In the genomic region with DNA sequence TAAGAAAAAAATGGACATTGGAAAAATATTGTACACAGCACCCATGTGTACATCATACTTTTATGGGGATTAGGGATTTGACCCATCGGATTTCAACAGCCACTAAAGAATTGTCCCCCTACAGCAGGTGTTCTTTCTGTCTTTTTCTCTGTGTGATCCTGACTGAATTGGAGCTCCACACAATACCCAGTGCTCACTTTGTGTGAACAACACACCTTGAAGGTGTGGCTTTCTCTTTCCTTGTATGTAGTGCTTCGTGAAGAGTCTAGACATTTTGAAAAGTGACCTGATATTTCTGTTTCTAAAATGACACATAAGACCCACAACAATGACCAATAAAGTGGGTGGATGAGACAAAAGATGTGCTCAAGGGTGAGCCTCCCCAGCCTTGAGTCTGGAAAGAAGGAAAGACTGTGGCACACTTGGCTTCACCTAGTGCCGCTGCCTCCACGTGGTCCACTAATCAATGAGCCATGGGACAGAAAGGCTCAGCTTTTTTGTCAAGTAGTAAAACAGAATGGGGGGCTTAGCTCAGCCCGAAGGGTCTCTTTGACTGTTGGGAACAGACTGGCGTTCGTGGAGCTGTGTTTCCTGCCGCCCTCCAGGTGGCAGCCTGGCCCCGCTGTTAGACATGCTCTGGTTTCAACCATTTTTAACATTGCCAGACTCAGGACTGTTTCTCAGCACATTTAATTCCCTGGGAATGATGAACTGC, we compare ENCODE assay signal across 8 mouse cellular contexts. TPM values are rescaled to one million over a fixed set of nuclear protein-coding genes. Genes with fewer than 3 reads are reported as not detected.
A peak's percentile ranks its signal among the peaks of the same experiment; 100 is the strongest.
DNase-seq lines count a peak whose midpoint lies in the region; ATAC-seq and TF ChIP-seq lines count a peak whose summit lies in the region.

No protein-coding gene starts in this region.

- 22% methylated on average over 9 of the region's 9 CpGs for WGBS in forebrain, embryonic 10.5 days
- 24% methylated on average over 9 of the region's 9 CpGs for WGBS in lung, postnatal 0 days

- H3K9ac ChIP-seq in ES-Bruce4 (ENCODE audit: low read depth, poor library complexity, severe bottlenecking) = no peak overlapping the region
- no peak overlapping the region for H3K9ac ChIP-seq in lung, postnatal 0 days (replicated peaks; ENCODE audit: low read depth)

- no peak overlapping the region for H3K27ac ChIP-seq in ES-Bruce4 (ENCODE audit: insufficient read depth, low read length)
- no peak overlapping the region for H3K27ac ChIP-seq in forebrain, embryonic 10.5 days
- no peak overlapping the region for H3K27ac ChIP-seq in lung, postnatal 0 days (ENCODE audit: low read length)

- no peaks in the 10 kb centered on the region for H3K27me3 ChIP-seq in ES-Bruce4 (ENCODE audit: control insufficient read depth, insufficient read depth, low read length, poor library complexity, severe bottlenecking)
- H3K27me3 ChIP-seq in forebrain, embryonic 10.5 days (ENCODE audit: poor library complexity, severe bottlenecking) = no peaks in the 10 kb centered on the region
- H3K27me3 ChIP-seq in lung, postnatal 0 days (replicated peaks; ENCODE audit: insufficient read depth, low read length) = no peaks in the 10 kb centered on the region

- H3K4me1 ChIP-seq in ES-Bruce4 (ENCODE audit: control insufficient read depth, insufficient read depth, low read length) = no peaks in the 10 kb centered on the region
- peaks cover 14% of the 10 kb centered on the region for H3K4me1 ChIP-seq in forebrain, embryonic 10.5 days
- H3K4me1 ChIP-seq in lung, postnatal 0 days (ENCODE audit: insufficient read depth, low read depth, low read length) = no peaks in the 10 kb centered on the region

- intact Hi-C loops in heart, postnatal 10 days (cut with DNase I) = loop anchor here (1.0 to 5.0 kb wide), 5 partner anchors 199 to 1089 kb away; no protein-coding TSS in a partner anchor

- TF ChIP-seq CTCF in ES-Bruce4 (IDR thresholded peaks at IDR 0.05; ENCODE audit: low read depth, low read length) = peak; percentile 65
- peak; percentile 86 for TF ChIP-seq CTCF in lung, postnatal 0 days (IDR thresholded peaks at IDR 0.05)

- H3K9me3 ChIP-seq in ES-Bruce4 (replicated peaks; ENCODE audit: control insufficient read depth, insufficient read depth, low read length, poor library complexity, severe bottlenecking) = no peaks in the 10 kb centered on the region
- no peaks in the 10 kb centered on the region for H3K9me3 ChIP-seq in forebrain, embryonic 10.5 days
- H3K9me3 ChIP-seq in lung, postnatal 0 days (ENCODE audit: low read length) = no peaks in the 10 kb centered on the region

- no peaks in the 10 kb centered on the region for H3K36me3 ChIP-seq in ES-Bruce4 (ENCODE audit: control insufficient read depth, insufficient read depth, low read length, poor library complexity, severe bottlenecking)
- H3K36me3 ChIP-seq in forebrain, embryonic 10.5 days (replicated peaks) = no peaks in the 10 kb centered on the region
- H3K36me3 ChIP-seq in lung, postnatal 0 days (ENCODE audit: insufficient read depth, low read length) = no peaks in the 10 kb centered on the region

- peak; percentile 62 for ATAC-seq in lung, postnatal 0 days
- ATAC-seq in erythroid progenitor cell, adult 5-6 weeks (replicated peaks; ENCODE audit: low FRiP score, poor library complexity, severe bottlenecking) = no peak

- no peak for TF ChIP-seq EP300 in ES-Bruce4 (IDR thresholded peaks at IDR 0.05; ENCODE audit: insufficient read depth, low read depth, low read length)
- TF ChIP-seq EP300 in lung, postnatal 0 days (IDR thresholded peaks at IDR 0.05) = no peak

- no peak overlapping the region for H3K4me3 ChIP-seq in ES-Bruce4 (ENCODE audit: low read depth, low read length)
- no peak overlapping the region for H3K4me3 ChIP-seq in forebrain, embryonic 10.5 days
- no peak overlapping the region for H3K4me3 ChIP-seq in lung, postnatal 0 days (ENCODE audit: low read depth, low read length)

- no peak overlapping the region for H3K4me2 ChIP-seq in lung, postnatal 0 days (replicated peaks; ENCODE audit: low read depth, low read length)

- DNase-seq in adrenal gland, postnatal 36 days = peak; percentile 55 to 71
- peak; percentile 55 for DNase-seq in forebrain, embryonic 10.5 days (ENCODE audit: extremely low spot score, low spot score)
- DNase-seq in heart, postnatal 10 days = peak; percentile 65 to 78
- peak; percentile 34 to 77 for DNase-seq in kidney, postnatal 36 days
- peak; percentile 67 for DNase-seq in lung, postnatal 0 days (ENCODE audit: low spot score)
- peak; percentile 63 to 74 for DNase-seq in right cerebral cortex, adult 2 months (ENCODE audit: low spot score in 2 of 2)

- TF ChIP-seq POLR2A in ES-Bruce4 (IDR thresholded peaks at IDR 0.05; ENCODE audit: insufficient read depth, low read length) = no peak

RNA-seq across cellular contexts. Expression of a gene that starts 10.9 kb away (rescaled TPM):
- polyA plus RNA-seq in ES-Bruce4 (2011; ENCODE audit: insufficient read depth, insufficient read length, low read depth, missing spikeins) = 0.60 and 0.68 TPM in 2 replicates
- total RNA-seq in adrenal gland, postnatal 36 days (2021) = 10 to 100 TPM in 1 of 2 experiments, 1 to 10 TPM in 1; 7.7 to 11.3 TPM
- polyA plus RNA-seq in forebrain, embryonic 10.5 days (2016; fragmentation: Nextera tagmentation; extraction: Ambion mirVana) = 4.0 and 4.8 TPM in 2 replicates
- 10 to 100 TPM; 31.3 to 45.5 TPM for total RNA-seq in heart, postnatal 10 days (2021)
- 7.4 and 11.1 TPM in 2 replicates for polyA plus RNA-seq in lung, postnatal 0 days (2015; fragmentation: Nextera tagmentation; extraction: Ambion mirVana)
- 1.4 and 5.0 TPM in 2 replicates for total RNA-seq in erythroid progenitor cell, adult 5-6 weeks (2015; ENCODE audit: low replicate concordance)
- total RNA-seq in erythroid progenitor cell, adult 5-6 weeks (2017; ENCODE audit: low replicate concordance) = 1.0 and 1.3 TPM in 2 replicates
